Mouse (Mus musculus) adrenal gland, postnatal 14 days (tissue): ENCODE data around the gene 4930486L24Rik. TPM values are rescaled to one million over a fixed set of nuclear protein-coding genes. Genes with fewer than 3 reads are reported as not detected.

Experiments
- total RNA-seq: library from RNA; stranded (reverse); gene quantifications from 2 replicates; pipeline ENCODE4 v1.2.3, GENCODE M21; 2021

Gene 4930486L24Rik
- total RNA-seq, 1 experiment from 2014 or later: 39.4 TPM

Other genes starting within 250 kb of the 4930486L24Rik start
- not detected in 2 replicates for gene BC051665, start 78.1 kb downstream of the 4930486L24Rik start, total RNA-seq
- gene Ctsll3, start 61.6 kb downstream of the 4930486L24Rik start, total RNA-seq: not detected in 2 replicates
- 2.3 and 2.5 TPM in 2 replicates for gene Gm49392, start 32.4 kb upstream of the 4930486L24Rik start, total RNA-seq
- 7.1 and 9.8 TPM in 2 replicates for gene Ctla2b, start 33.0 kb upstream of the 4930486L24Rik start, total RNA-seq
- gene Tpbpb, start 40.4 kb upstream of the 4930486L24Rik start, total RNA-seq: not detected in 2 replicates
- gene Gm49393, start 71.1 kb upstream of the 4930486L24Rik start, total RNA-seq: not detected in 2 replicates
- gene Gm49391, start 72.1 kb upstream of the 4930486L24Rik start, total RNA-seq: 0.75 and 2.1 TPM in 2 replicates
- 45.6 and 76.5 TPM in 2 replicates for gene Ctla2a, start 72.2 kb upstream of the 4930486L24Rik start, total RNA-seq
- gene Tpbpa, start 77.5 kb upstream of the 4930486L24Rik start, total RNA-seq: not detected in 2 replicates
- gene Ctsj, start 141.5 kb upstream of the 4930486L24Rik start, total RNA-seq: not detected in 2 replicates
- gene Ctsq, start 176.2 kb upstream of the 4930486L24Rik start, total RNA-seq: not detected in 2 replicates